Mouse (Mus musculus) hindbrain, embryonic 14.5 days (tissue): ENCODE measurements around the gene Rad9a. TPM values are rescaled to one million over a fixed set of nuclear protein-coding genes. Genes with fewer than 3 reads are reported as not detected.
A peak's percentile ranks its signal among the peaks of the same experiment; 100 is the strongest.

Source experiments
- ATAC-seq: fragments of 200-750 bp; cut with Nextera tagmentation; 2 replicates; pipeline ENCODE4 v1.8.0; 2017; ENCODE audit warnings: moderate number of reproducible peaks, mild to moderate bottlenecking, moderate TSS enrichment, moderate library complexity; ENCODE audit not compliant: low FRiP score
- DNase-seq: peaks from one replicate; pipeline ENCODE4 v3.0.0-alpha.2; 2015; ENCODE audit warnings: low spot score
- H3K27ac ChIP-seq: fragments of 300-500 bp; sonication (generic); 2 replicates; pipeline ENCODE4 v1.5.1; 2014; ENCODE audit warnings: mild to moderate bottlenecking, moderate library complexity
- H3K27me3 ChIP-seq: fragments of 300-500 bp; sonication (generic); 2 replicates; pipeline ENCODE4 v1.6.1; 2014; ENCODE audit warnings: mild to moderate bottlenecking, low read length, mixed read lengths; ENCODE audit not compliant: control insufficient read depth, insufficient read depth
- H3K36me3 ChIP-seq: fragments of 300-500 bp; sonication (generic); replicated peaks from 2 replicates; pipeline ENCODE4 v1.6.1; 2014; ENCODE audit not compliant: control insufficient read depth, insufficient read depth
- H3K4me1 ChIP-seq: fragments of 300-500 bp; sonication (generic); replicated peaks from 2 replicates; pipeline ENCODE4 v1.6.1; 2014; ENCODE audit warnings: antibody characterized with exemption, low read length, mixed read lengths; ENCODE audit not compliant: control insufficient read depth, insufficient read depth
- H3K4me2 ChIP-seq: fragments of 300-500 bp; sonication (generic); replicated peaks from 2 replicates; pipeline ENCODE4 v1.6.1; 2014; ENCODE audit warnings: mild to moderate bottlenecking, moderate library complexity
- H3K4me3 ChIP-seq: fragments of 300-500 bp; sonication (generic); replicated peaks from 2 replicates; pipeline ENCODE4 v1.5.1; 2014; ENCODE audit warnings: mild to moderate bottlenecking, low read length
- H3K9ac ChIP-seq: fragments of 300-500 bp; sonication (generic); 2 replicates; pipeline ENCODE4 v1.6.1; 2014
- H3K9me3 ChIP-seq: fragments of 300-500 bp; sonication (generic); 2 replicates; pipeline ENCODE4 v1.6.1; 2016; ENCODE audit warnings: low read length; ENCODE audit not compliant: control insufficient read depth
- WGBS: fragments of 180-500 bp; shearing (Covaris S2); extraction: QIAGEN DNeasy Blood & Tissue Kit; methylation state at CpG from one replicate; pipeline ENCODE4 v1.1.7; 2014; 5-methylcytosine and 5-hydroxymethylcytosine counted together
- polyA plus RNA-seq: library from polyadenylated mRNA; unstranded; fragments of >200 nt; fragmentation: Nextera tagmentation; extraction: Ambion mirVana; gene quantifications from 2 replicates; pipeline ENCODE4 v1.2.1, GENCODE M21; 2014

Gene Rad9a
- polyA plus RNA-seq, 1 experiment from 2014 or later: 19.4 TPM

DNA sequence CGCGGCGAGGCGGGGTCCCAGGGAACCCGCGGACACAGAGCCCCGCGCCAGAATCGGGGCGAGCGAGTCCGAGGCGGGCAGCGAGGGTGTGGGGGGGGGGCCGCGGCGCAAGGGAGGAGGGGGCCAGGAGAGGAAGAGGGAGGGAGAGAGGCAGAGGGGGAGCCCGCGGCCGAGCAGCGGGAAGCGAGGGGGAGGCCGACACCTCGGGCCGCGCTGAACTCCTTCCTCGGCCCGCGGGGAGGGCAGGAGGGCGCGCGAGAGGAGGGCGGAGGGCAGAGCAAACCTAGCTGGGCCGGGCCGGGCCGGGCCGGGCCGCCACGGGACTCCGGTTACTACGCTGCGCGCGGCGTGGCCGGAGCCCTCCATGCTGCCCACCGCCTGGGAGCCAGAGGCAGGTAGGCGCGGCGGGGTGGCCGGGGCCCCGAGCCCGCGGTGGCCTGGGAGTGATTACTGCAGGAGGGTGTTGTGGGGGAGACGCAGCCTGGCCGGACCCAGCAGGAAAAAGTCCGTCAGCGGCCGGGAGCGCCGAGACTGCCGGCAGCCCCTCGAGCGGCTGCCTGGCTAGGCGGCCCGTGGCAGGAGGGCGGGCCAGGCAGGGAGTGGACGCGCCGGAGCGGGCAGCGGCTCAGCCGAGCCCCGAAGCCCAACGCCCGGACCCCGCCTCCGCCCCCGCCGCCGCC, 13.4 kb upstream of the Rad9a start:
- no peaks in the 10 kb centered on the region for H3K36me3 ChIP-seq
- ATAC-seq: peak; percentile 53; the same call in 1 of the 2 replicates
- peak overlapping the region; percentile 91 for H3K4me2 ChIP-seq
- no peak overlapping the region for H3K27ac ChIP-seq
- no peak for DNase-seq
- H3K9ac ChIP-seq: peak overlapping the region; percentile 58
- no peaks in the 10 kb centered on the region for H3K9me3 ChIP-seq
- WGBS: under 1% methylated on average over 45 of the region's 81 CpGs
- peaks cover 66% of the 10 kb centered on the region for H3K27me3 ChIP-seq
- peak overlapping the region; percentile 43 for H3K4me3 ChIP-seq
- peaks cover 17% of the 10 kb centered on the region for H3K4me1 ChIP-seq

DNA sequence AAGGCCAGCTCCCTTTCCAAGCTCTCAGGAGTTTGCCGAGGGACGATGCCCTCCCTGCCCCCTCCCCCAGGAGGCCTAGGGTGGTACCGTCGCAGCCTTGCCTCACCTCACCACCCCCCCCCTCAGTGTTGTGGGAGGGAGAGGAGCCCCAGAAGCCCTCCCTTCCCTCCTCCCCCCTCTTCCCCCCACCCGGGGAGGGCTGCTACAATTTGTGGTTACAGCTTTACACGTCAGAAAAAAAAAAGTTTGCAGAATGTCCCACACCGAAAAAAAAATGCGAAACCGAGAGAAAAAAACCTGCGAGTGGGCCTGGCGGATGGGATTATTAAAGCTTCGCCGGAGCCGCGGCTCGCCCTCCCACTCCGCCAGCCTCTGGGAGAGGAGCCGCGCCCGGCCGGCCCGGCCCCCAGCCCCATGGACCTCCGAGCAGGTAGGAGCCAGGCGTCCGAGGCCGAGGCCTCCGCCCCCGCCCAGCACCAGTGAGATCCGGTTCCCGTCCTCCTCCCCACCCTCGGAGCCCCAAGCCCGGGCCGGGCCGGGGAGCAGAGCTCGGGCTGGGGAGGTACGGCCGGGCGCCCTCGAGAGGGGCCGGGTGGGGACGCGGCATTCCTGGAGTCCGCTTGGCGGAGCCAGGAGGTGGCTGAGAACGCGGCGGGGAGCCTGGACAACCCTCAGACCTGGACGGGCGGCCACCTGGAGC, 12.8 kb upstream of the Rad9a start, which contains the start of the genes Clcf1 and AC109138.7:
Gene Clcf1, plus strand, starts transcription at position 168 of the 700 bp plus-strand sequence.
Gene AC109138.7, plus strand, starts transcription at position 287 of the 700 bp plus-strand sequence.
- H3K4me2 ChIP-seq: peak within 1 kb of the TSS; percentile 91
- DNase-seq (no peak), ATAC-seq (peak; percentile 46; the same call in 1 of the 2 replicates)
- H3K9me3 ChIP-seq: no peaks in the 10 kb centered on the region
- no peak within 1 kb of the TSS for H3K27ac ChIP-seq
- H3K9ac ChIP-seq: peak within 1 kb of the TSS; percentile 58
- no peaks in the 10 kb centered on the region for H3K36me3 ChIP-seq
- peak within 1 kb of the TSS; percentile 43 for H3K4me3 ChIP-seq
- under 1% methylated on average over 36 of the region's 49 CpGs for WGBS
- H3K27me3 ChIP-seq: peaks cover 66% of the 10 kb centered on the region
- peaks cover 17% of the 10 kb centered on the region for H3K4me1 ChIP-seq

GRCm38 (mm10) chr19:4213524-4213974, 12.1 kb upstream of the Rad9a start:
- H3K9me3 ChIP-seq: no peaks in the 10 kb centered on the region
- no peak overlapping the region for H3K27ac ChIP-seq
- DNase-seq (no peak), ATAC-seq (no peak)
- 4% methylated on average over 9 of the region's 9 CpGs for WGBS
- H3K4me1 ChIP-seq: peaks cover 17% of the 10 kb centered on the region
- H3K4me2 ChIP-seq: no peak overlapping the region
- H3K4me3 ChIP-seq: peak overlapping the region; percentile 43
- H3K27me3 ChIP-seq: peaks cover 66% of the 10 kb centered on the region
- H3K36me3 ChIP-seq: no peaks in the 10 kb centered on the region
- H3K9ac ChIP-seq: 0 out of 2 replicates have a peak overlapping the region, but pooled peaks have one; percentile 58

DNA sequence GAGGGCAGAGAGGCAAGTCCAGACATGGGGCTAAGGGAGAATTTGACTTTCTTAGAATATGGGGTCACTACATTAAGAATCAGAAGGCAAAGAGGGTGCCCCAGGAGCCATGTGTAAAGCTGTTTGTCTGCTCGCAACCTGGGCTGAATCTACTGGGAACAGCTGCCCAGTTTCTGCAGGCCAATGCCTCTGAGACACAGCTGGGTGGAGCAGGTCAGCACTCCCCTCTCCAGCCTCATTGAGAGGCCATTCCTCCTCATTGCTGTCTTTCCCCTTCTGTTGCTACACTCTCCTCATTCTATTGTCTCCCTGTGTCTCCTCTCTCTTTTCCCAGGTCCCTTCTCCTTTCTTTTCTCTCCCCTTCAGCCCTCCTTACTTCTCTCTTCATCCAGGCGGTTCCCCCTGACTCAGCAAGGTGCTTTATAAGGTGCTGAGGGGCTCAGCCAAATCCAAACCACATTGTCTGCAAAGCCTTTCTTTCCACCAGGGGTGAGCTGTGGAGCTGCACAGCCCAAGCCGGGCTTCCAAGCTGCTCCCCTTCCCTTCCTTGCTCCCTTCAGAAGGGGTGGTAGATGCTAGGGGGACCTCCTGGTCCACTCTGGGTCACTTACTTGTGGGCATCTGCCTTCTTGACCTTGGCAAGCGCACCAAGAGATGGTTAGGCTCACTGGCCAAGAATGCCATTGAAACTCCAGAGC, 10.6 kb upstream of the Rad9a start:
- ATAC-seq: no peak
- WGBS: 21% methylated on average over 4 of the region's 4 CpGs
- Histone ChIP-seq H3K36me3 (no peaks in the 10 kb centered on the region), H3K4me3 (no peak overlapping the region), H3K27me3 (peaks cover 60% of the 10 kb centered on the region), H3K4me1 (peaks cover 17% of the 10 kb centered on the region), H3K9ac (no peak overlapping the region), H3K4me2 (no peak overlapping the region), H3K9me3 (no peaks in the 10 kb centered on the region), H3K27ac (no peak overlapping the region)
- no peak for DNase-seq

DNA sequence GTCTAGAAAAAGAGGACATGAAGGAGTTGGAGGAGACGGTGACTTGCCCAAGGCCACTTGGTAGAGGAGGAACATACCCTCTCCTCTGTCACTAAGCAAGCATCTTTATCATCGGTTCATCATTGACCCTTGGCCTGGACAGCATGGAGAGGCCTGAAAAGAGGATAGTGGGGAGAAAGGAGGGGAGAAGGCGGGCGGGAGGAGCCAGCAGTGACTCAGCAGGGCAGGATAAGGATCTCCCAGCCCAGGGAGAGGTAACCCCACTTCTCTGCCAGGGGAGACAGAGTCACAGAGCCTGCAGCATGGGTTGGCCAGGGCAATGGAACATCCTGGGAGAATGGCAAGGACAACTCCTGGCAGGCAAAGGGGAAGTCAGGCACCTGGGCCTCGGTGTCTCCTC, 7.1 kb upstream of the Rad9a start:
- 0 out of 2 replicates have a peak, but pooled peaks cover 2% of the 10 kb centered on the region for H3K4me1 ChIP-seq
- DNase-seq: no peak
- H3K9me3 ChIP-seq: no peaks in the 10 kb centered on the region
- no peak overlapping the region for H3K4me3 ChIP-seq
- no peak overlapping the region for H3K4me2 ChIP-seq
- H3K9ac ChIP-seq: no peak overlapping the region
- H3K27me3 ChIP-seq: peaks cover 27% of the 10 kb centered on the region
- no peaks in the 10 kb centered on the region for H3K36me3 ChIP-seq
- ATAC-seq: no peak
- H3K27ac ChIP-seq: no peak overlapping the region
- WGBS: 64% methylated on average over 5 of the region's 5 CpGs

- no peaks in the 10 kb centered on the region for H3K36me3 ChIP-seq
- H3K4me3 ChIP-seq: no peak overlapping the region
- peak; percentile 57 for DNase-seq
- H3K27ac ChIP-seq: no peak overlapping the region
- no peak for ATAC-seq
- H3K9me3 ChIP-seq: no peaks in the 10 kb centered on the region
- H3K27me3 ChIP-seq: peaks cover 19% of the 10 kb centered on the region
- peaks cover 9% of the 10 kb centered on the region; the same call in 1 of the 2 replicates for H3K4me1 ChIP-seq
- H3K4me2 ChIP-seq: no peak overlapping the region
- WGBS: 0% methylated on average over 2 of the region's 2 CpGs
- no peak overlapping the region for H3K9ac ChIP-seq
Measured at GRCm38 (mm10) chr19:4206971-4207370, 5.5 kb upstream of the Rad9a start.

GRCm38 (mm10) chr19:4204889-4205288, 3.4 kb upstream of the Rad9a start:
- ATAC-seq: no peak
- 66% methylated on average over 4 of the region's 4 CpGs for WGBS
- Histone ChIP-seq H3K27me3 (peaks cover 7% of the 10 kb centered on the region; the same call in 1 of the 2 replicates), H3K9me3 (no peaks in the 10 kb centered on the region), H3K9ac (no peak overlapping the region), H3K27ac (no peak overlapping the region), H3K4me3 (no peak overlapping the region), H3K4me1 (peaks cover 22% of the 10 kb centered on the region), H3K36me3 (no peaks in the 10 kb centered on the region), H3K4me2 (no peak overlapping the region)
- DNase-seq: no peak

- H3K9me3 ChIP-seq: no peaks in the 10 kb centered on the region
- WGBS: 65% methylated on average over 13 of the region's 13 CpGs
Measured at GRCm38 (mm10) chr19:4203604-4204326, 2.3 kb upstream of the Rad9a start.

More at GRCm38 (mm10) chr19:4203604-4204326, 2.3 kb upstream of the Rad9a start:
- Histone ChIP-seq H3K4me2 (no peak overlapping the region), H3K4me3 (no peak overlapping the region), H3K36me3 (no peaks in the 10 kb centered on the region), H3K27ac (no peak overlapping the region), H3K4me1 (peaks cover 22% of the 10 kb centered on the region), H3K27me3 (peaks cover 7% of the 10 kb centered on the region; the same call in 1 of the 2 replicates), H3K9ac (no peak overlapping the region)
- no peak for DNase-seq
- no peak for ATAC-seq
